Mouse (Mus musculus) neural tube, embryonic 14.5 days (tissue): ENCODE data around the gene R3hdm1. TPM values are rescaled to one million over a fixed set of nuclear protein-coding genes. Genes with fewer than 3 reads are reported as not detected.
A peak's percentile ranks its signal among the peaks of the same experiment; 100 is the strongest.

Experiments
- ATAC-seq: fragments of 200-750 bp; cut with Nextera tagmentation; 2 replicates; pipeline ENCODE4 v1.8.0; 2017; ENCODE audit warnings: low read depth, mild to moderate bottlenecking, moderate TSS enrichment, moderate library complexity
- H3K27ac ChIP-seq: fragments of 300-500 bp; sonication (generic); 2 replicates; pipeline ENCODE4 v1.5.1; 2014; ENCODE audit warnings: low read depth, mild to moderate bottlenecking, control low read depth, low read length, moderate library complexity, mixed read lengths
- H3K27me3 ChIP-seq: fragments of 300-500 bp; sonication (generic); 2 replicates; pipeline ENCODE4 v1.6.1; 2014; ENCODE audit warnings: low read length; ENCODE audit not compliant: control insufficient read depth, insufficient read depth
- H3K36me3 ChIP-seq: fragments of 300-500 bp; sonication (generic); 2 replicates; pipeline ENCODE4 v1.6.1; 2014; ENCODE audit warnings: low read length, mixed read lengths; ENCODE audit not compliant: control insufficient read depth, insufficient read depth
- H3K4me1 ChIP-seq: fragments of 300-500 bp; sonication (generic); 2 replicates; pipeline ENCODE4 v1.6.1; 2014; ENCODE audit warnings: low read length; ENCODE audit not compliant: control insufficient read depth, insufficient read depth
- H3K4me2 ChIP-seq: fragments of 300-500 bp; sonication (generic); 2 replicates; pipeline ENCODE4 v1.6.1; 2014; ENCODE audit warnings: mild to moderate bottlenecking, low read depth, low read length, control low read depth
- H3K4me3 ChIP-seq: fragments of 300-500 bp; sonication (generic); 2 replicates; pipeline ENCODE4 v1.5.1; 2014; ENCODE audit warnings: low read depth, low read length, control low read depth, mixed read lengths
- H3K9ac ChIP-seq: fragments of 300-500 bp; sonication (generic); replicated peaks from 2 replicates; pipeline ENCODE4 v1.6.1; 2014; ENCODE audit warnings: low read depth, mild to moderate bottlenecking, control low read depth, low read length, mixed read lengths
- H3K9me3 ChIP-seq: fragments of 300-500 bp; sonication (generic); 2 replicates; pipeline ENCODE4 v1.6.1; 2016; ENCODE audit warnings: low read length; ENCODE audit not compliant: control insufficient read depth
- WGBS: fragments of 180-500 bp; shearing (Covaris S2); extraction: QIAGEN DNeasy Blood & Tissue Kit; methylation state at CpG from one replicate; pipeline ENCODE4 v1.1.7; 2014; 5-methylcytosine and 5-hydroxymethylcytosine counted together
- polyA plus RNA-seq: library from polyadenylated mRNA; unstranded; fragments of >200 nt; fragmentation: Nextera tagmentation; extraction: Ambion mirVana; gene quantifications from 2 replicates; pipeline ENCODE4 v1.2.1, GENCODE M21; 2014

R3hdm1 gene
- polyA plus RNA-seq, 1 experiment from 2014 or later: 111 TPM

GRCm38 (mm10) chr1:128073051-128073450 is 30.1 kb upstream of the R3hdm1 start:
- ATAC-seq: no peak
- Histone ChIP-seq H3K4me3 (no peak overlapping the region), H3K36me3 (no peaks in the 10 kb centered on the region), H3K27ac (no peak overlapping the region), H3K4me1 (no peaks in the 10 kb centered on the region), H3K4me2 (no peak overlapping the region), H3K27me3 (no peaks in the 10 kb centered on the region), H3K9me3 (no peaks in the 10 kb centered on the region), H3K9ac (no peak overlapping the region)
- 92% methylated on average over 6 of the region's 6 CpGs for whole genome bisulfite sequencing

DNA sequence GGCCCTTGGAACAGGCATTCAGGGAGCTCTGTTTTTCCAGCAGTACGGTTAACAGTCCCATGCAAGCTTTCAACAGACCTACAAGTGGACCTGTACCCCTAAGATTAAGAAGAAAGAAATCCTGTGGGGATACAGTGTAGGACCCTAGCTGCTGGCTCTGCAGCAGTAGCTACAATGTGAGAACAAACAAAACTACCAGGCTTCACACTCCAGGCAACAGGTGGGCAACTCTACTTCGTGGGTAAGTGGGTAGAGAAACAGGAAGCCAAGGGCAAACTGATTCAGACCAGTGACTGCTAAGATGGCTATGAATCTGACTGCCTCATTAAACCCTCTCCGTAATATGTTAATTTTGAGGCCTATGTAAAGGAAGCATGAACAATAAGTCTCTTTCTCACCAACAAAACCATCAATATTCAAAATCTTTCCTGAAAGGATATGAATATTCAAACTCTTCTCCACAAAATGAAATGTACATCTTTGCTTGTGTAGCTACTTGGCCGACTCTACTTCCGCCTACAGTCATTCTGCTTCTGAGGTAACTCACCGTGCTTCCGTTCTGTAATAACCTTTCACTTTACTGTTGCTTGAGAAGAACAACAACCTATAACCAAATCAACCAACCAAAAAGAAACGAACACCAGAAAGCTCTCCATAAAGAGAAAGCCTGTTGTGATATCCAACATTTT is 26.2 kb upstream of the R3hdm1 start:
- no peak overlapping the region for H3K4me3 ChIP-seq
- no peak overlapping the region for H3K4me2 ChIP-seq
- no peaks in the 10 kb centered on the region for H3K4me1 ChIP-seq
- no peak overlapping the region for H3K27ac ChIP-seq
- no peaks in the 10 kb centered on the region for H3K36me3 ChIP-seq
- H3K9me3 ChIP-seq: no peaks in the 10 kb centered on the region
- H3K9ac ChIP-seq: no peak overlapping the region
- no peaks in the 10 kb centered on the region for H3K27me3 ChIP-seq
- ATAC-seq: no peak
- 83% methylated on average over 8 of the region's 8 CpGs for WGBS

- H3K4me2 ChIP-seq: no peak overlapping the region
- H3K9ac ChIP-seq: no peak overlapping the region
- no peaks in the 10 kb centered on the region for H3K9me3 ChIP-seq
- no peak overlapping the region for H3K4me3 ChIP-seq
- ATAC-seq: no peak
- no peaks in the 10 kb centered on the region for H3K4me1 ChIP-seq
- H3K27ac ChIP-seq: no peak overlapping the region
- H3K27me3 ChIP-seq: no peaks in the 10 kb centered on the region
- WGBS: 92% methylated on average over 2 of the region's 2 CpGs
- H3K36me3 ChIP-seq: no peaks in the 10 kb centered on the region
Measured at GRCm38 (mm10) chr1:128077788-128078187, 25.3 kb upstream of the R3hdm1 start.

GRCm38 (mm10) chr1:128078646-128079045 is 24.5 kb upstream of the R3hdm1 start:
- H3K9me3 ChIP-seq: no peaks in the 10 kb centered on the region
- no peaks in the 10 kb centered on the region for H3K36me3 ChIP-seq
- no peaks in the 10 kb centered on the region for H3K27me3 ChIP-seq
- no peak overlapping the region for H3K27ac ChIP-seq
- no peaks in the 10 kb centered on the region for H3K4me1 ChIP-seq
- H3K4me3 ChIP-seq: no peak overlapping the region
- ATAC-seq: no peak
- no peak overlapping the region for H3K4me2 ChIP-seq
- no peak overlapping the region for H3K9ac ChIP-seq
- WGBS: 100% methylated on average over 1 of the region's 1 CpGs

GRCm38 (mm10) chr1:128080936-128081696 is 22.0 kb upstream of the R3hdm1 start:
- H3K4me2 ChIP-seq: no peak overlapping the region
- no peaks in the 10 kb centered on the region for H3K4me1 ChIP-seq
- no peak overlapping the region for H3K27ac ChIP-seq
- H3K27me3 ChIP-seq: no peaks in the 10 kb centered on the region
- WGBS: 83% methylated on average over 5 of the region's 5 CpGs
- H3K36me3 ChIP-seq: no peaks in the 10 kb centered on the region
- H3K9ac ChIP-seq: no peak overlapping the region
- no peak for ATAC-seq
- H3K9me3 ChIP-seq: no peaks in the 10 kb centered on the region
- no peak overlapping the region for H3K4me3 ChIP-seq

GRCm38 (mm10) chr1:128081873-128082272 is 21.2 kb upstream of the R3hdm1 start:
- Histone ChIP-seq H3K9me3 (no peaks in the 10 kb centered on the region), H3K27ac (no peak overlapping the region), H3K4me3 (no peak overlapping the region), H3K4me2 (no peak overlapping the region), H3K36me3 (no peaks in the 10 kb centered on the region), H3K9ac (no peak overlapping the region), H3K4me1 (no peaks in the 10 kb centered on the region), H3K27me3 (no peaks in the 10 kb centered on the region)
- WGBS: 94% methylated on average over 7 of the region's 7 CpGs
- ATAC-seq: no peak

DNA sequence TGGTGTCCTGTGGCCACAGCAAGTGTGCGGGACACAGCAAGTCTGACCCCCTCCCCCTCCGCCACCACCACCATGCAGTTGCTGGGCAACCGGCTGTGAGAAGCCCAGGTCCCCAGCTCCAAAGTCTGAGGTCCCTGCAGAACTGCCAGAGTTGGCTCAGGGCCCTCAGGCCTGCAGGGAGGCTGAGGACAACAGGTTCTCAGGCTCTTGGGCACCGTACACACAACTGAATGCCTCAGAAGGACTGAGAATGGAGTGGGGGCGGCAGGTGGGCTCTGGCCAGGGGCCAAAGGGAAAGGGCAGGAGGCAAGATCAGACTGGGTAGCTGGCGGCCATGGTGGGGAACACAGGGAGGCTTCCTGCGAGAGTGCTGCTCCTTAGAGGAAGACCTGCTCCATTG is 20.3 kb upstream of the R3hdm1 start:
- Histone ChIP-seq H3K36me3 (no peaks in the 10 kb centered on the region), H3K27ac (no peak overlapping the region), H3K4me2 (no peak overlapping the region), H3K27me3 (no peaks in the 10 kb centered on the region), H3K9me3 (no peaks in the 10 kb centered on the region), H3K4me1 (no peaks in the 10 kb centered on the region), H3K4me3 (no peak overlapping the region), H3K9ac (no peak overlapping the region)
- WGBS: 72% methylated on average over 7 of the region's 7 CpGs
- peak; percentile 41; the same call in 1 of the 2 replicates for ATAC-seq

DNA sequence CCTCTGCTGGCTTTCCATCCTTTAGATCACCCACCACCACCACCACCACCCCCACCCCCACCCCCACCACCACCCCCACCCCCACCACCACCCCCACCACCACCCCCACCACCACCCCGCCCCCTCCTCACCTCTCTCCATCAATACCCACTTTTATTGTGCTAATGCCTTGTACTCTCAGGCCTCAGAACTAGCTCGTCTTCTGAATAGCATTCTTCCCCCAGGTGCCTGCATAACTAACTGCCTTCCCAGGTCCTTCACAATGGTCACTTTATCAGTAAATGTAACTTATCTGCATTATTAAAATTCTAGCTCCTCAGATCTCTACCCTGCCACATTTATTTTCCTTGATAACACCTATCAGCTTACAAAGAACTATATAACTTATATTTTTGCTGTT is 8.4 kb upstream of the R3hdm1 start:
- WGBS: 48% methylated on average over 2 of the region's 2 CpGs

DNA sequence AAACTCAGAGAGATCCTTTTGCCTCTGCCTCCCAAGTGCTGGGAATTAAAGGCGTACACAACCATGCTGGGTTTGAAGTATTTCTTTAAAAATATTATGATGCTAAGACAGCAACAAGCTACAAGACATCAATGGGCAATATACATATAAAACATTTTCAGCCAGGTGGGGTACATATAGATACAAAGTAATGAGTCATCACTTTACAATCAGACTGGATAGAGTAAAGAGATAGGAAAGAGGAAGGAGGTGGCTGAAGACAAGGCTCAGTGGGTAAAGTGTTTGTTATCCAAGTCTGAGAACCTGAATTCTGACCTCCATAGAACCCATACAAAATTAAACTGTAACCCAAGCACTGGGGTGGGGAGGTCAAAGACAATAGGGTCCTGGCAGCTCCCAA is 4.8 kb upstream of the R3hdm1 start:
- no peaks in the 10 kb centered on the region for H3K36me3 ChIP-seq
- no peaks in the 10 kb centered on the region for H3K9me3 ChIP-seq
- no peak overlapping the region for H3K4me2 ChIP-seq
- H3K27me3 ChIP-seq: no peaks in the 10 kb centered on the region
- H3K27ac ChIP-seq: no peak overlapping the region
- no peak overlapping the region for H3K4me3 ChIP-seq
- 98% methylated on average over 1 of the region's 1 CpGs for WGBS
- ATAC-seq: no peak
- no peak overlapping the region for H3K9ac ChIP-seq
- no peaks in the 10 kb centered on the region for H3K4me1 ChIP-seq

More for the DNA sequence above, 8.4 kb upstream of the R3hdm1 start:
- Histone ChIP-seq H3K27ac (no peak overlapping the region), H3K27me3 (no peaks in the 10 kb centered on the region), H3K36me3 (no peaks in the 10 kb centered on the region), H3K4me3 (no peak overlapping the region), H3K4me2 (no peak overlapping the region), H3K9me3 (no peaks in the 10 kb centered on the region), H3K4me1 (no peaks in the 10 kb centered on the region), H3K9ac (no peak overlapping the region)
- ATAC-seq: no peak
